Mouse (Mus musculus) liver, embryonic 14.5 days (tissue): Measurements from ENCODE around the gene Agfg2.

Experiments used
- CTCF ChIP-seq: IDR thresholded peaks from 2 replicates; pipeline ENCODE4 v1.5.1; 2016; ENCODE audit warnings: antibody characterized with exemption, low read depth, control low read depth
- EP300 ChIP-seq: IDR thresholded peaks from 2 replicates; pipeline ENCODE4 v1.6.1; 2016; ENCODE audit warnings: antibody characterized with exemption, low read depth

DNA sequence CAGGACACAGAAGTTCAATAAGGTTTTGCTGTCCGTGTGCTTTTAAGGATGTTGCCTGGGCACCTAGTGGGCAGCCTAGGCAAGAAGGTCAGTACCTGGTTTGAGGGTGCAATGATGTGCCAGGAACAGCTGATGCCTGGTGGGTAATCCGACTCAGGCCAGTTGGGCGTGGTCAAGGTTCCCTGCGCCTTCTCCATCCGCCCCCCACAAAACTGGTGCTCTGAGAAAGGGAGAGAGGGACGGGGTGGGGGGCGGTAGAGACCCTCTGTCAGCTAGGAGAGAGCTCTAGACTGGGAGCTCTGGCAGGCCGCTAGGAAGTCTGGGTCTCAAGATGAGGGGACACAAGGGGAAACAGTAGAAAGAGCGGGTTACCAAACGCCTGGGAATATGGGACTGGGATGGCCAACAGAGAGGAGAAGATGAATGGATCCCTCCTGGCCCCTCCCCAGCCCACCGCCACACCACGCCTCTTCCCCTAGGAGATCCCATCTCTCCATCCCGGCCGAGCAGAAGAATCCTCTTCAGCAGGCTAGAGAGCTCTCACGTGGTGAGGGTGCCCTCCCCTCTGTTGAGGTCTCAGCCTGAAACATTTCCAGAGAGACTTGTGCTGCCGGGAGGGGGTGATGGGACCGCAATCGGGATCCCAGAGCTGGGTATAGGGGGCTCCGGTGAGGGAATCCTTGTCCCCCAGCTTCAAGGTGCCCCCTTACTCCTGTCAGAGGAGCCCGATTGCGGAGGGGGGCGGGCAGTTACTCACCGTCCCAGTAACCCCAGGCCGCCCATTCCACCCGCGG lies 76.5 kb downstream of the Agfg2 start:
- no peak for TF ChIP-seq CTCF
- no peak for TF ChIP-seq EP300
